1 mouse cellular context compared by ENCODE assay signal in the genomic region with DNA sequence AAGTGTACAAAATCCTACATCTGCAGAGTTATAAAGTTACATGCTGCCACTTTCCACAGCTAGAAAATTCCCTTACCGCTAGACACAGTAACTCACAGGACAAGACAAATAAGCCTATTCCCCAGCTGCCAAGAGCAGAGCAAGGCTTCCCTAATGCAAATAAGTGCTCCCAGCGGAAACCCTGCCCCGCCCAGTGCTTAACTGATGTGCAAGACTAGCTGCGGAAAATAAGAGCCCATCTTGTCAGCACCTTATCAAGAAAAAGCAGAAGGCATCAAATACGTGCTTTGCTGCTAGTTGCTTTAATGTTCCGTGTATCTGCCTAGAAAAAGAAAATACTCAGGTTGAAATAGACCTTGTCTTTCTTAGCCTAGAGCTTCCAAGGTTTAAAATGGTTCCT.
TF ChIP-seq lines count a peak whose summit lies in the region.

No protein-coding gene starts in this region.

TF ChIP-seq in MEL, 35 proteins besides CTCF, POLR2A, EP300 and RAD21 (continued from another document):
- no peak for TF ChIP-seq ELF1 (IDR thresholded peaks at IDR 0.05; ENCODE audit: low read depth, low read length)
- no peak for TF ChIP-seq UBTF (IDR thresholded peaks at IDR 0.05; ENCODE audit: borderline replicate concordance, insufficient read depth, low read depth, low read length)
- no peak for TF ChIP-seq USF2 (IDR thresholded peaks at IDR 0.05; ENCODE audit: borderline replicate concordance in 1 of 2, insufficient read depth in 1 of 2, low read depth in 1 of 2, low read length in 2 of 2)
- peak; percentile 64; the same call in 1 of the 2 replicates for TF ChIP-seq ZMIZ1 (IDR thresholded peaks at IDR 0.05; ENCODE audit: low read depth, low read length)
- TF ChIP-seq ZKSCAN1 (IDR thresholded peaks at IDR 0.05; ENCODE audit: low read depth, low read length): no peak
- no peak for TF ChIP-seq MEF2A (IDR thresholded peaks at IDR 0.05; ENCODE audit: extremely low read depth, insufficient replicate concordance, low read depth, low read length, poor library complexity, severe bottlenecking)
- TF ChIP-seq MXI1 (IDR thresholded peaks at IDR 0.05; ENCODE audit: low read depth, low read length): no peak
- TF ChIP-seq KAT2A (conservative IDR thresholded peaks at IDR 0.05; ENCODE audit: low read depth, low read length): no peak
- no peak for TF ChIP-seq E2F4 (IDR thresholded peaks at IDR 0.05; ENCODE audit: borderline replicate concordance, low read depth, low read length)
- peak; percentile 61 for TF ChIP-seq SIN3A (IDR thresholded peaks at IDR 0.05; ENCODE audit: low read length)
- TF ChIP-seq GABPA (IDR thresholded peaks at IDR 0.05; ENCODE audit: low read depth, low read length): no peak
- no peak for TF ChIP-seq ZC3H11A (IDR thresholded peaks at IDR 0.05; ENCODE audit: low read depth, low read length)
- TF ChIP-seq JUND (IDR thresholded peaks at IDR 0.05; ENCODE audit: low read depth, low read length): no peak
- no peak for TF ChIP-seq RCOR1 (IDR thresholded peaks at IDR 0.05; ENCODE audit: low read depth, low read length)
- TF ChIP-seq TCF12 (IDR thresholded peaks at IDR 0.05; ENCODE audit: low read depth, low read length): peak; percentile 74
- peak; percentile 90 for TF ChIP-seq ETS1 (IDR thresholded peaks at IDR 0.05; ENCODE audit: low read depth, low read length)
- TF ChIP-seq BHLHE40 (IDR thresholded peaks at IDR 0.05; ENCODE audit: borderline replicate concordance, low read depth, low read length): peak; percentile 63; the same call in 1 of the 2 replicates
- TF ChIP-seq ZNF384 (IDR thresholded peaks at IDR 0.05; ENCODE audit: low read depth, low read length): 0 out of 2 replicates have a peak, but pooled peaks have one; percentile 33
- no peak for TF ChIP-seq MAFK (IDR thresholded peaks at IDR 0.05; ENCODE audit: borderline replicate concordance, low read depth, low read length)
- TF ChIP-seq CHD1 (IDR thresholded peaks at IDR 0.05; ENCODE audit: low read depth, low read length): 0 out of 2 replicates have a peak, but pooled peaks have one; percentile 42
- TF ChIP-seq MAZ (IDR thresholded peaks at IDR 0.05; ENCODE audit: low read depth, low read length): peak; percentile 58; the same call in 1 of the 2 replicates
- no peak for TF ChIP-seq POLR2AphosphoS2 (IDR thresholded peaks at IDR 0.05; ENCODE audit: low read length)
- no peak for TF ChIP-seq NRF1 (IDR thresholded peaks at IDR 0.05; ENCODE audit: insufficient read depth, low read depth, low read length, poor library complexity, severe bottlenecking)
- TF ChIP-seq MYB (IDR thresholded peaks at IDR 0.05; ENCODE audit: low read depth, low read length): no peak
- TF ChIP-seq SMC3 (IDR thresholded peaks at IDR 0.05; ENCODE audit: low read depth, low read length): no peak
- TF ChIP-seq MAX (IDR thresholded peaks at IDR 0.05; ENCODE audit: low read length): no peak
TF ChIP-seq in MEL: peak in this region for 12.
